Mouse (Mus musculus) embryo, embryonic 9.5 days (tissue): ENCODE data around the gene Nav2.

Experiments
- DNase-seq: peaks from one replicate; pipeline ENCODE4 v3.0.0-alpha.2; 2017; ENCODE audit errors: extremely low spot score

Nav2 gene

DNA sequence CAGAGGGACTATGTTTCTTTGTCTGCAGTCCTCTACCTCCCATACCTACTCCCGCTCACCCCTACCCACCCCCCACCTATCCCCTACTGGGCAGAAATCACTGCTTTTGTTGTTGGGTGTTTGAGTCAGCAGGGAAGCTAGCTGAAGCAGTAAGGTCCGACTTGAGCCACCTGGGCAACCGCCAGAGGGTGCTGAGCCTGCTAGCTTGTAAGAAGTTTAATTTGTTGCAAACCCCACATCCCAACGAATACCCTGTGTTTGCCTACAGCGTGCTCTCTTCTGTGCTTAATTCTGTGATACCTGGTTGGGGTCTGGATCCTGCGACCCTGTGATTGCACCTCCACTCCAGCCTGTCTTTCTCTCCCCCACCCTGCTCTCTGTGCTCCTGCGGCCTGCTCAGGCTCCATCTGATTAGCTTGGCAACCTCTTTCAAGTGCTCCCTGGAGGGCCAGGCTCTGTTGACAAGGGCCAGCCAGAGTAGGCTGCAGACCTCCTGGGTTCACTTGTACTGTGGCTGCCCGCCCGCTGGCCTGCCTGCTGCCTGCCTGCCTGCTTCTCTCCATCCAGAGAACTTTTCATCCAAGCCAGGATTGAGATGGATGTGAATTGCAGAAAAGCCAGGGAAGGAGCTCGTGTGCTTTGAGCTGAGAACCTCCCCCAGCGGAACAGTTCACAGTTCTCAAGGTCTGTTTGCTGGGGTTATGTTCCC lies 575.7 kb downstream of the Nav2 start:
- DNase-seq: no peak

DNA sequence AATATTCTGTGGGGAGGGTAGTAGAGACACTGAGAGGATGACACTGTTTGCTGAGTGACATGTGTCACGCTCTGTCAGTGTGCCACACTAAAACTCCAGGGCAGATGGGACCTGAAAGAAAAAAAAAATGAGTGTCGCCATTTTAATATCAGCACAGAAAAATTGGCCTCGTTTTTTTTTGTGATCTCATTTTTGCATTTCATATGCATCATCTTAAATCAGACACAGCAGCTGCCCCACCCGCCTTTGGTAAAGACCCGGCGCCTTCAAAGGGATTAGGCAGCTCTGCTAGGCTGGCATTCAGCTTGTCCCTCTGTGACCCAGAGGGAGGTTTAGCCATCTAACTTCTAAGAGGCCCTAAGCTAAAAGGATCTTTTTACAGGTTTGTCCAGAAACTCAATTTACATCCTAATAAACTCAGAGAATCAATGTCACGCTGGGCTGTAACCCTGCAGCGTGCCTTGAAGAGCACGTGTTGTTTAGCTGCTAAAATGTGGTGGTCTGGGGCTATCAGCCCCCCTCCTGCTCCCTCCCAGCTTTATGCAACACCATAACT lies 576.9 kb downstream of the Nav2 start:
- DNase-seq: no peak

GRCm38 (mm10) chr7:49487347-49487746 lies 578.8 kb downstream of the Nav2 start:
- no peak for DNase-seq

DNA sequence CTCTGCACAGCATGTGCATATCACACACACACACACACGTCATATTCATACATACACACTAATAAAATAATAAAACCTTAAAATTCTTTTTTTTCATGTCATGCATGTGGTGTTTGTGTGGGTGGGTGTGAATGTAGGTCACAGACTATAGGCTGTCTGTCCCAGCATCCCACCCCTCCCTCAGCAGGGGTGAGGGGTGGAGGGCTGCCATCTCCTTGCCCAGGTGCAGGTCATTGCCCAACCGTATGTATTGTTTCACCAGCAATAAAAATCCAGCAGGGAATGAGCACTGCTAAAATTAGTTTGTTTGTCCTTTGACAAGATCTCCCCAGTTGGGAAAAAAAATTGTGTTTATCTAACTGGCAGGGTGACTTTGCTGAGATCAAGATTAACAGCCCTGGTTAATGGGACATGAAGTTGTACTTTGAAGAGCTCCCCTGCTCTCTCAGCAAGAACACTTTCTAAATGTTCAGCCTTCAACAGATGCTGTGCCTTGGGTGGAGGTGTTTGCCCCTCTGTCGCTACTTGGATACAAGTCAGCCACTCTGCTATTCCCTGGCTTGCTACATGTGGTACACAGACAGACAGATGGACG lies 580.1 kb downstream of the Nav2 start:
- no peak for DNase-seq

GRCm38 (mm10) chr7:49490814-49491213 lies 582.3 kb downstream of the Nav2 start:
- DNase-seq: no peak

DNA sequence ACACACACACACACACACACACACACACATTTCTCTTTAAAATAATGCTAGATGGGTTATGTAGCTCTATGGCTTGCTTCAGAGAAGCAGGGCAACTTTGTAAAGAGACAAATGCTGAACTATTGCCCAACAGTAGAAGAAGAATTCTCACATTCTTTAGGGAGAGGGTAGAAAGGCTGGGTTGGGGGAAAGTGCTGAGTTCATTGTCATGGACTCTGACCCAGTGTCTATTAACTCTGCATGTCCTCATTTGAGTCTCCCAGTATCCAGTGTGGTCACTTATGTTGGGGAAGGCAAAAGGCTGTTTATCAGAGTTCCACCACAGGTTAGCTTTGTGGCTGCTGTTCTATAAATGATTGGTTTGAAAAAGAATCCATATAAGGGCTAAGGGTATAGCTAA lies 584.1 kb downstream of the Nav2 start:
- DNase-seq: no peak

DNA sequence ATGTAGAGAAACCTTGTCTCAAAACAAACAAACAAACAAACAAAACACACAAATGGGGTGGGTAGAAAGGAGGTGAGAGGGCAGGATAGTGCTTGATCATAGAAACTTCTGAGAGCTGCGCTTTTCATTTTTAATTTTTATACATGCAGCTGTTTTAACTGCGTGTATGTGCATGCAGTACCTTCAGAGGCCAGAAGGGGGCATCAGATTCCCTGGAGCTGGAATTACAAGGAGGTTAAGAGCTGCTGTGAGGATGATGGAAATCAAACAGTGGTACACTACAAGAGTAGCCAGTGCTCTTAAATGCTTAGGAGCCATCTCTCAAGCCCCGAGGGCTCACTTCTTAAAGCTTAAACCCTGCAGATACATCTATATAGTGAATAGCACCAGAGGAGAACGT lies 584.7 kb downstream of the Nav2 start:
- DNase-seq: no peak

GRCm38 (mm10) chr7:49494654-49495053 lies 586.1 kb downstream of the Nav2 start:
- no peak for DNase-seq

- DNase-seq: no peak
These were observed 587.6 kb downstream of the Nav2 start for GRCm38 (mm10) chr7:49496111-49496510.

- no peak for DNase-seq
These were observed 588.4 kb downstream of the Nav2 start for GRCm38 (mm10) chr7:49496766-49497425.

GRCm38 (mm10) chr7:49497426-49497892 lies 588.9 kb downstream of the Nav2 start:
- no peak for DNase-seq

DNA sequence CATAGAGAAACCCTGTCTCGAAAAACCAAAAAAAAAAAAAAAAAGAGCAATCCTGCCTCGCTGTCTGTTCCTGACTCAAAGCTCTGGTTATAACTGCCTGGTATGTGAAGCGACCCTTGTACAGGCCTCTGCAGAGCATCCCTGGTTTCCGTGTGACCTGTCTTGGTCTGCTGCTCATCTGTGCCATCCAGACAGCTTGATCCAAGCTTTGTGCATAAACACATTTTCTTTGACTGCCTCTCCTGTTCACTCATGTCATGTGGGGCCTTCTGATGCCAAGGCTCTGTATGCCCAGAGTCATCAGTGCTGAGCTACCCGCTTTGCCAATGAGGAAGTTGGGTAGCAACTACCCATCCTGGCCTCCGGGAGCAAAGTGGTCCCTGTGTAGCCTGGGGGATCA lies 591.1 kb downstream of the Nav2 start:
- DNase-seq: no peak

GRCm38 (mm10) chr7:49500916-49501315 lies 592.4 kb downstream of the Nav2 start:
- DNase-seq: no peak

DNA sequence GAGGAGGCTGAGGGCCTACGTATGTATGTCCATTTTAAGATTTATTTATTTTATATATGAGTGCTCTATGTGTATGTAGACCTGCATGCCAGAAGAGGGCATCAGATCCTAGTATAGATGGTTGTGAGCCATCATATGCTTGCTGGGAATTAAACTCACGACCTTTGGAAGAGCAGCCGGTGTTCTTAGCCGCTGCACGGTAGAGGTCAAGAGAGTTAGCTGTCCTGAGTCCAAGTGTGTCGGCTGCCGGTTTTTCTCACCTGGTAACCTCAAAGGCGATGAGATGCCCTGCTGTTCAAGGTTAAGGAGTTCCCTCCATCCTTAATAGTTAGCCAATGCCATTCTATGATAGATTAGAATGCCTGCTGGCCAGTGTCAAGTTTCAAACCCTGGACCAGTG lies 594.9 kb downstream of the Nav2 start:
- no peak for DNase-seq

- no peak for DNase-seq
These were observed 595.4 kb downstream of the Nav2 start for GRCm38 (mm10) chr7:49503881-49504280.

- no peak for DNase-seq
These were observed 595.8 kb downstream of the Nav2 start for GRCm38 (mm10) chr7:49504297-49504696.

DNA sequence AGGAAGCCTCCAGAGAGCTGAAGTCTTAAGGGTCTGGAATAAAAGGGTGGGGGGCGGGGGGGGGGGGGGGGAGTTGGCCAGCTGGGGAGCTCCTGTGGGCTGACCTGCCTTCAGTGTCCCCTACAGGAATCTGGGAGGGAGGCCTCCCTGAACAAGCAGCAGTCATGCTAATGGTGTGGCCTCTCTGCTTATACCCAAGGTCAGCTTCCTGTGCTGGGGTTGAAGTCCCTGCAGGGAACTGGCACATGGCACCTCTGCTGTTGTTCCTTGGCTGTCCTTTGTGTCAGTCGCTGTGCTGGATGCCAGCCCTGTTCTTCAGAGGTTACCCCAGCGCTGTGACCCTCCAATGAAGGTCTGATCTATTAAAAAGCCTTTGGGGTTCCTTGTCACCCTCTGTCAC lies 596.5 kb downstream of the Nav2 start:
- no peak for DNase-seq

GRCm38 (mm10) chr7:49506085-49506820 lies 597.7 kb downstream of the Nav2 start:
- DNase-seq: no peak

DNA sequence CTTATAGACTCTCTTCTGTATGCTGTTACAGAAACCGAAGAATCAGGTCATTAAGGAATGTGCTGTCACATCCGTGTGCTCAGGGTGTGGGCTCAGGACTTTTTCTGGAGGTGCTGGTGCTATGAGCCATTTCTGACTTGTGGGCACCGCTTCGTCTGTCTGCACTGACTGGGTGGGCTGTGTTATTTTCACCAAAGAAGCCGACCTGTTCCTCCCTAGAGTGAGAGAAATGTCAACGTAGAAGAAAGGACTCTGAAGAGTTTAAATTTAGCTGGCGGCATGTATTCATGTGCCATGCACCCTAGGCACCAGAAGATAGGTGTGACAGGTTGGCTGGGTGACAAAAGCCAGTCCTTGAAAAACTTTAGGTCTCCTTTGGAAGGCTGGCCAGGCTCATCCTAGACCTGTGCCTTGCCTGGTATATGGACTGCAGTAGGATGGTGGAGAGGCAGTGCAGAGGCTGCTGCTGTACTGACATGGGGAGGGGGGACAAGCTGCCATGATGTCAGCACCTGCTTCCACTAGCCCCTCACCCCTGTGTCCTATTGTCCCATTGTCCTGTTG lies 599.5 kb downstream of the Nav2 start:
- no peak for DNase-seq

GRCm38 (mm10) chr7:49511820-49512453 lies 603.4 kb downstream of the Nav2 start:
- no peak for DNase-seq

DNA sequence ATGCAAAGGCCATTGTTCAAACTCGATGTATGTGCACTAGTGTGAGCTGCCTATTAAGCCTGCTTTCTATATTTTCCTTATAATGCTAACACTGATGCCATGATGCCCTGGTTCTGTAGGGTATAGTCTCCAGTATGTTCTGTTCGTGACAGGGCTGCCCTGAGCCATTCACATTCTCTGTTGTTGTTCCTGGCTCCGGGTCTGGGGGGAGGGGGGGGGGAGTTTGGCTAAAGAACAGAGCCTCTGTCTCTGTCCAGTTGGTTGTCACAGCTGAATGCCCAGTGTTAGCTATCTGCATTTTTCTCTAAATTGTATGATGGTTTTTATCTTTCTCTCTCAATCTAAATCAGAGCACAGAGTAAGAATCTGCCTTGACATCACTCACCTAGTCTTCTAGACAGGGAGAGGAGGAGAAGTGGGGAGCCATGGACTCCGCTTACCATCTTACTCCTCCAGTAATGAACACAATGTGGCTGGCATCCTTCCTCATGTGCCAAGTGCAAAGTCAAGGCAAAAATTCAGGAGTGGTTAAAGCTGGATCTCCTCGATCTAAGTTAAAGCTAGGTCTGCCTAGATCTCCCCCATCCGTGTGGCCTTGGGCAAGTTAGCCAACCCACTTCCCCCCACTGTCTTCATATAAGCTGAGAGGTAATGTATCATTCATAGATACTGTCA lies 605.4 kb downstream of the Nav2 start:
- DNase-seq: no peak
